Mouse (Mus musculus) megakaryocyte, adult 5-6 weeks (primary cell): ENCODE measurements around the gene Kiz. TPM values are rescaled to one million over a fixed set of nuclear protein-coding genes. Genes with fewer than 3 reads are reported as not detected.

Source experiments
- ATAC-seq: 2 replicates; pipeline ENCODE4 v1.8.0; 2016; ENCODE audit warnings: mild to moderate bottlenecking, inconsistent platforms; ENCODE audit not compliant: poor library complexity, severe bottlenecking
- total RNA-seq, 2 experiments: library from RNA; stranded (forward) in 1 of 2; stranded (reverse) in 1 of 2; fragments of 153-499, 151-499 nt in 1 of 2; fragments of 221-1000, 200-1000 nt in 1 of 2; gene quantifications; 2 replicates each; pipeline versions ENCODE4 v1.2.3 to v1.2.4; 2015 to 2017

The Kiz gene
- total RNA-seq, 2 experiments from 2014 or later: 27.4 to 40.8 TPM

DNA sequence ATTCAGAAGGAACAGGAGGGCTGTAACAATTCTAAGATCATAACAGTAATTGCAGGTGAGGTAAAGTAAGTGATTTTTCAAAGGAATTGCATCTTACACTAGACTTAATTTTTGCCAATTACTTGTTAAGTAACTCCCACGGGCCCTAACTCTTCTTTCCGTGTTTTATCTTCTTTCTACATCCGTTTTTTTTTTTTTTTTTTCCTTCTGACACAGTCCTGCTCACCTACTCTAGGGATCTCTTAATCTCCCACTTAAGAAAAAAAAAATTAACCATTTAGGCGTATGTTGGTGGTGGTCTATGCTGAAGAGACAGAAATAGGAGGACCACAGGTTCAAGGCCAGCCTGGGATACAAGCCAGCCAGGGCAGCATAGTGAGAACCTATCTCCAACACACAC lies 1.2 kb downstream of the Kiz start:
- no peak for ATAC-seq

DNA sequence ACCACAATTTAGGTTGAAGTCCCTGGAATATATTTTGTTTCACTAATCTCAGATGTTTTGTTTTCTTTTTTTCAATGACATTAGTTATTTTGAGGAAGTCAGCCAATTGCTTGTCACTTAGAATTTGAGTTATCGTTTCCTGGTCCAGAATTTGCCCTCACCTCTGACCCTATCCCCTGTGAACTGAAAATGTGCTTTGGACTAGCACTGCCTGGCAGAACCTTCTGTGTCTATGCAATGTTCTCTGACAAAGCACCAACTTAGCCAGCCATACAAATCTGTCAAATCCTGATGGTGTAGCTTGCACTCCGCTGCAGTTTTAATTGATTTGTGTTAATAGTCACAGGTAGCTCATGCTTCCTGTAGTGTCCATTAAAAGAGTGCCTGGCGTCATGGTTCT lies 10.1 kb downstream of the Kiz start:
- ATAC-seq: no peak

DNA sequence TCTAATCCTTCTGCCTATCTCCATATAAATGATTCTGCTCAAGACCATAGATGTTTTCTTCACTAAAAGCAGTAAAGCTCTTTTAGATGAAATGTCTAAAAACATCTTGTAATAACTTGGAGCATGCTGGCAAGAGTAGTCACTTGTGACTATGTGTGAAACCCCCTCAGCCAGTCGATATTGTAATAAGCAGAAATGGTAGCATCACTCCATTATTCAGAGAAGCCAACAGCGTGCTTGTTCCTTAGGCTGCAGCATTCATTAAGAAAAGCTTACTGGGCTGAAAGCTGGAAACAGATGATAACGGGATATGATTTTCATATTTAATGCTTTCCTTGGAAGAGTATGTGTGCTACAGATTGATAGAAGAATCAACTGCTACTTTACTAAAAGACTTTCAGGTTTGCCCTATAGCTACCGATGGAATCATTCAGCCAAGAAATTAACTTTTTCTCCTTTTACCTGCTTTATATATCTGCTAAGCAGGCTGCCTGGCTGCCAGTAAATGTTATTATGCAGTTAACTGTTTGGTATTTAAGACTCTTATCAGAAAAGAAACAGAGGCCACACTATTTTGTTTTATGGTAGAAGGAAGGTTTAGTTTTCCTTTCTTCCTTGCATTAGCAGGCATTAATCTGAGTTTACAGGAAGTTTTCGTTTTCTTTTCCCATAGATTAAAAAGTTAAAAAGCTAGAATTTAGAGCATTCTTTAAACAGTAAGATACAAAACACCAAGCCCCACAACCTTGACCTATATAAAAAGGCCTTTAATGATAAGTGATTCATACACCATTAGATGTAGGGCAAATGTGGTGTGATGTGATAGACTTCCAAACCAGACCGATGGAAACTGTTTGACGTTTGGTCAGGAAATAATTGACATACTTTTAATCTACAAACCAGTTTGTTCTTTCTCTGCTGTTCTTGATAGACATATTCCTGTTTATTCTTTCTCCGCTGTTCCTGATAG lies 15.9 kb downstream of the Kiz start:
- no peak for ATAC-seq

DNA sequence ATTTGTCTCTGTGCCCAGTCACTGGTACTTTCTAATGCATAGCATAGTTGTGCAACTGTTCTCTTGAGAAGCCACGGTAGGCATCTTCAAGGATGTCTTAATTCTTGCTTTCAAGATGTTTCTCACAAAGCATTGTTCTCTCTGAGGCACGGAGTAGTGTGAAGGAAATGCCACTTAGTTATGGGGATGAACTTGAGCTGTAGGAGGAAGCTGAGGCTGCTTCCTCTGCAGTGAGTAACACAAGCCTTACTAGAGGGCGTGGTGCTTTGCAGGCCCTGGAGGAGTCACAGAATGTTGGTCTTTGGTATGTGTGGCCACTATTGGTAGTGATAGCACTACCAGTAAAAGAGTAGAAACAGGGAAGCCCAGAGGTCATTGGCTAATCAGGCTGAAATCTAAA lies 17.0 kb downstream of the Kiz start:
- ATAC-seq: peak; percentile 93

DNA sequence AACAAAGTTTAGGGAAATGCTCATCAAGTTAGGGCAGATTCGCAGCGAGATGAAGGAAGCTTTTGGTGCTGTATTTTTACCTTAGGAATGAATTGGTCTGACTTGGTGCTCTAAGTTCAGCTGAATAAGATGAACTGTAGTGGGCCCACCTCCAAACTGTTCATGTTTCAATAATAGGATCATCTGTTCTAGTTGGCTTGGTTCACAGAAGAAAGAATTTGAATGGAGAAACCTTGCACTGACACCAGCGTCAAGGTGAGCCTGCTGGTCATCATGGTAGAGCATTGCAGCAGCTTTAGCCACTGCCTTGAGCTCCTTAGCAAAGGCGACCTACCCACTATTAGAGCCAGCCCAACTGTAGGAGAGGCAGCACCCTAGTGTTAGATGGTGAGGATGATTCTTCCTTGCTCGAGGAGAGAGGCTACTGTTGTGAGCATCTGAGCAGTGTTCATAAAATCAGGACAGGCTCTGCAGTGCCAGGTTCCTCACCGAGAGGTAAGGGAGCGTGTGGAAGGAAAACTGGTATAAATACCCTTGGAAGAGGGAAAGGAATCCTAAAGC lies 18.3 kb downstream of the Kiz start:
- no peak for ATAC-seq

DNA sequence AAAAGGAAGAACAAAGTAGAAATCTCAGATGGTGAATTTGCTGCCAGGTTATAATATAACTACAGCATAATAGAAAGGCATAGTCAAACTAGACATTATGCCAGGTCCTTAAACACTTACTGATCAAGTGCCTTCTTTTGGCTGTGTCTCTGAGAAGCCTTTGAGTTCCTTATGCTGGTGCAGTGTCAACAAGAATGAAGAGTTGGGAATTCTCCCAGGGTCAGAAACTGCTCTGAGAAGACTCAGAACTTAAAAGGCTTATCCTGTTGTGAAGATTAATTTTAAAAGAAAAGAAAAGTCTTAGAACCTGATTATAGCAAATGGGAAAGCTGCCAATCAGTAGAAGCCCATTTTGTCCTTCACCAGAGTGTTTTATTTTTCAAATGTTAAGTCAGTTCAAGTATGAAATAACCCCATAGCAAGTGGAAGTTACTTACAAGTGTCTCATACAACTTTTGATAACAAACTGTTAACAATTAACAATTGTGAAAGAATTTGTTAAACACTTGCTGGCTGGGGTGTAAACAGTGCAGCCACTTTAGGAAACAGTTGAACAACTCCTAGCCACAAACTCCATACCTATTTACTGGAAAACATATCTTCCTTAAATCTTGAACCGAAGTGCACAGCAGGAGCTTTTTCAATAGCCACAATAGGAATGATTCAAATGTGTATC lies 21.9 kb downstream of the Kiz start:
- no peak for ATAC-seq

DNA sequence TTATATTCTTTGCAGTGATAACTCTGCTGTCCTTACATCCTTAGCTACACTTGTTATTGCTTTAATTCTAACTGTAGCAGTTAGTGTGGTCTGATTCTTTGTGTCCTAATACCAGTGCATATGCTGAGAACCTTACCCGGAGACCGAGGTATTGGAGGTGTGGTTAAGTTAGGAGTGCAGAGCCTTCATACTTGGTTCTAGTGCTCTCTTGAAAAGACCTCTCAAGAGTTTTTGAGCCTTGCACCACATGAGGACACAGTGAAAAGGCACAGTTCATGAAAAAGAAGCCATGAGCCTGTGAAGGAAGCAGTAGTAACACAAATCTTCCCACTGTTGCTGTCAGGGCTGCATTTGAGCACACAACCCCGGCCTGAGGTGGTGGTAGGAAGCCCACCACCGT lies 26.0 kb downstream of the Kiz start:
- ATAC-seq: no peak

DNA sequence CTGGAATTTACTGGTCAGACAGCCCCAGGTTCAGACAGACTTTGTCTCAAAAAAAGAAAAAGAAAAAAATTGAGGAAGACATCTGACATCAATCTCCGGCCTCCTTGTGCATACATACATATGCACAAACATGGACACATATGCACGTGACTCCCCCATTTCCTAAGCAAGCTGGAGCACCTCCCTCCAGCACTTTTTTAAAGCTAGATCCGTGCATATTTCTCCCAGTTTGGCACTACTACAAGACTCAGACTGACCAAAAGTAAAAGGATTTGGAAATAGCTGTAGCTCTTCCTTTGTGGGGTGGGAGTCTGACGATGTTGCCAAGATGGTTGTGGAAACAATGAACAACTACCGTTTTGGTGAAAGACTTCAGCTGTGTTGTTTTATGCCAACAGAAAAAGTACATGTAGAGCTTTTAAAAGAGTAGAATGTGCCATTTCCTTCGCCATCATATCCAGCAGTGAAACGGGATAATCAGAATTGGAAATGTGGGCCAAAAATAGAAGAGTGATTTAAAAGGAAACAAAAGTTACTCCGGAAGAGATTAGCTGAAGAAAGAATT lies 28.7 kb downstream of the Kiz start:
- no peak for ATAC-seq

DNA sequence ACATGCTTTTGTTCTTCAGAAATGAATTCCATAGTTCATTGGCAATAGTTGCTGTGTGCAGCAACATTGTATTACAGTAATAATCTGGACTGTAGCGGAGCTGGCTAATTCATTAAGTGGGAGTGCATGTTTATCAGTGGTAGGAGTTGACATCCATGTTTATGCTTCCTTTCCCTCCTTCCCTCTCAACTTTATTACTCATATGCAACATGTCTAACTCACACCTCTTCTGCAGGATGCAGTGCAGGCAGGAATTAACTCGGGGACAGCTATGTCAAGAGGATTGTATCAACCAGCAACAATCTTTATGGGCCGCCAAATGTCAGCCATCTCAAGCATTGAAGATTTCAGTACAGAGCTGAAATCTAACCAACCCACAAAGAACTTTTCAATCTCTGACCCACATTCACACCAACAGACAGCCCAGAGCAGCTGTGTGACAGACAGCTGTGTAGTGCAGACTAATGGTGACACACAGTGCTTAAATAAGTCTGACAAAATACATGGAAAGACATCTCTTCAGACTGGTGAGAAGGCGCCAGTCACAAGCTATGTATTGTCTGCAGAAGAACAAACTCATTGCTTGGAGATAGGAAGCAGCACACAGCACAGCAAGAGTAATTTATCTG lies 33.2 kb downstream of the Kiz start:
- no peak for ATAC-seq

DNA sequence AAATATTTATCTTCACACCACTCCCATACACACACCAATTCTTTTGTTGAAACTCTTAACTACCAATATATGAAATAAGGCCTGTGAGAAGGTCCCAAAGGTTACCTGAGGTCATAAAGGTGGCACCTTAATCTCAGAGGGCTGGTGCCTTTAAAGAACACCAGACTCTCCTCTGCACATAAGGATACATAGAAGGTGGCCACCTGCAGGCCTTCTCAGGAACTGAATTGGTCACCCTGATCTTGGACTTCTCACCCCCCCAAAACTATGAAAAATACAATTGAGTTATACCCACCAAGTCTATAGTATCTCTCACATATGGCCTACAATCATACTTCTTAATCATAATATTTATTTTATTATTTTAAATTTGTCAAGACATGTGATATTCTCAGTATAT lies 43.3 kb downstream of the Kiz start:
- peak; percentile 68 for ATAC-seq

DNA sequence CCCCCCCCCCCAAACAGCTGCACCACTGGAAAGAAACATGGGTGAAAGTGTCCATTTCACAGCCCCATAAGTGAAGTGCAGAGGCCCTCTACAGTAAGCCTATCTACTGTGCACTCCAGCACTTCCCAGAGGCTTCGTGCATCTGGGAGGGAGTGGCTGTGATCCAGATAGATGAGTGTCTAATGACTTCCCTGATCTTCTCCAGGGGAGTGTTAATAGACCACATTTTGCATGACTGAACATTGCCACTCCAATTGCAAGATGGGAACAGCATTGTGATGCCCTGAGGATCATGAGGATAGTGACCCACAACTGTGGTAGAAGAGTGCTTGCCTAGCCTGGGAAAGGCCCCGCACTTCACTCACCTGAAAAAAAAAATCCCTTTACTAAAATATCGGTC lies 60.4 kb downstream of the Kiz start:
- no peak for ATAC-seq

DNA sequence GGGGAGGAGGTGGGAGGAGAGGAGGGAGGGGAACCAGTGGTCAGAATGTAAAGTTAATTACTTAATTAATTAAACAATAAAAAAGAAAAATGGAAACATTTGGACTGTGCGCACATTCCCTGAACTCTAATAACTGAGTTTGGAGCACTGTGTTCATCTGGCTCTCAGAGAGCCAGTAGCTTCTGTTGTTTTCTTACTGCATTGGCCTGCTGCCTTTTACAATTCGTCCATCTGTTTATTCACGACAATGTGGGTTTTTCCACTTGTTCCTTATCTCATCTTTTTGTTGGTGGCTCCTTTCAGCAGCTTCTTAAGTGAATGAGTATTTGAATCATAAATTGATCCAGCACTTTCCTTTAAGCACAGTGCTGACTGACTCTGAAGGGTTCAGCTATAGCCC lies 62.1 kb downstream of the Kiz start:
- no peak for ATAC-seq

DNA sequence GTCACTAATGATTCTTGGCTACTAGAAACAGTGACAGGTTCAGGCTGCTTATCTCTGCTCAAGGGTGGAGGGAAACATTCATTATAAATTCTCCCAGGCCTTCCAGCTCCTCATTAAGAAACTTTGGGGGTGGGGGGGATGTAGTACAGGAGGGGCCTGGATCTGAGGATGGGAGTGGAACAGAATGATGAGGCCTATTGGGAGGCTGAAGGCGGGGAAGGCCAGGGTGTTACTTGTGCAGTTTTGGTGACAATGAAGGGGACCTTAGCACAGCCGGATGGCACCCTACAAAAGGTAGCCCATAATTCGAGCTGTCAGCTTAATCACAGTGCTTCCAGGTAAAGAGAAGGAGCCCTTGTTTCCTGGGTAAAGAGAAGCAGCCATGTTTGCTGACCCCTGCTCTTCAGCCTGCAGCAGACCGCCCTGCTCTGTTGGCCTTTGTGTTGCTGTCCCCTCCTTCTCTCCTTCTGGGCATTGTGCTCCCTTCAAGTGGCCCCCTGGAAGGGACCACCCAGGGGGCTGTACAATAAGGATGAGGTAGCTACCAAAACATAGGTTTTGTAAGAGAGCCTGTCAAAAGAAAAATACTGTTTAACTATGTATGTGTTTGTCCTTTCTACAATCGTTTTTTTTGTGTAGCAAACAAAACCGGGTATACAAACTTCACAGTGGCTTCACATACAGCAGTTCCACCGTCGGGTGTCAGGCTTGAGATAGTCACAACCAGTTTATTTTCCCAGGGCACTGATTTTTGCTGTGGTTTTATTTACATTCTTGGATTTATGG lies 64.9 kb downstream of the Kiz start:
- ATAC-seq: no peak

DNA sequence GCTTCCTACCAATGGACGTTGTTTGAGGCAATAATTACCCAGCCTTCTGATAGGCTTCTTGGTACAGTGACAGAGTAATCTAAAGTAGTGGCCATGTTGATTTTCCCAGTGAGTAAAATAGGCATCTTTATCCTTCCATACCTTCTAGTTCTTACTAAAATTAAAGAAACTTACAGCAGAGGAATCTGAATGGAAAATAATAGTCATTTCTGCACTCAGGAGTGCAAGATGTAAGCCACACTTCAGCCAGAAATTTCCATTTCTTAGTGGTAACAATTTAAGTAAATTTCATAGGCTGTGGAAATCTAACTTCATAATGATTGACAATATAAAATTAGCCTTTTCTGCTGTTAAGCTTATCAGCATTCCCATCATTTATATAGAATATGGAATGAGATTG lies 69.6 kb downstream of the Kiz start:
- ATAC-seq: no peak

DNA sequence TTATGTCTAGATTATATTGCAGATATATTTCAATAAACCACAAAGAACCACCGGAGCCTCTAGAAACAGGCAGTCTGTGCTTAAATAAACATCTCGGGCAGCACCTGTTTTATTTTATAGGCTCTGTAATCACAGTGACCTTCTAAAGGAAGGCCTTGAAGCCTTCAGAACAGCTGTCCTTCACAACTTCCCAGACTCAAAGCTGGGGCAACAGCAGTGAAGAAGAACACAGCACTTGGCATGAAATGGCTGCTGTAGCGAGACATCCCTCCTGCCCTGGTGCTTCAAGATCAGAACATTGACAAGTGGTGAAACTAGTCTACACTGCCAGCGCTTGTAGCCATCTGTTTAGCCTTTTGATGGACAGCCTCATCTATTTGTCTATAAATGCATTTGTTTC lies 70.2 kb downstream of the Kiz start:
- ATAC-seq: no peak

DNA sequence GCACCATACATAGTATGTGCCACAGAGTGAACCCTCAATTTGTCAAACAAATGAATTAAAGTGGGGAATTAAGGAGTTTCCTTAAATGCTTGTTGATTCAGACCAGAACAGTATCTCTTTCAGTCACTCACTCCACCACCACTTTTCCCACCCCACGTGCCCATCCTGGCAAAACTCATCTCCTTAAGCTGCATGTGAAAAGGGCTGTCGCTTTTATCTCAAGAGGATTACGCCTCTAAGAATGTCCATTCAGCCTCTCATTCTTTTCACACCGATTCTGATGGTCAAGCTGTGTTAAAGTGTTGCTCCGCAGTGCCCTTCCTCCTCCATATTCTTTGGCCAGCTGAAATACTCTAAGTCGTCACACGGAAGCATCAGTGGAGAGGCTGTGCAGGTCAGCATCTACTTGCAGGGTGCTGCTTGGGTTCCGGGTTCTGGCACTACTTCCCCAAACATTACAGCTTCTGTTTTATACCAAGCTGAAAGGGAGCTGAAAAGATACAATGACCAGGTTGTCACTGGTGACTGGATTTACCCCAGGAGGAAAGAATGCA lies 92.6 kb downstream of the Kiz start:
- no peak for ATAC-seq

DNA sequence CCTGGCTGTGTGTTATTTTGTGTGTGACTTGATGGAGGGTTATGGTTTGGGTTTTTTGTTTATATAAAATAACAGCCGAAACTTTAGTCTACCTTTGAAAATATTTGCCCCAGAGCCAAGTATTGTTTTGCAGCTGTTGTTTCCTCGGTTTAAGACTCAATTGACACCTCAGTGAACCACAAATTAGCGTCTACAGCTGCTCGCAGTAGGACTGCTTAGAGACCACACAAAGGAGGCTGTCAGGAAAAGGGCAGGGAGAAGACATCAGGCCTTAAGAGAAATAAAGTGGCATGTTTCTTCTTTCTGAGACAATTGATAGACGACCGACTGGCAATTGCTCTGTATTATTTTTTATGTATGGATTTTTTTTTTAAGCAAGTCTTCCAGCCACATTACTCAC lies 100.7 kb downstream of the Kiz start:
- no peak for ATAC-seq

DNA sequence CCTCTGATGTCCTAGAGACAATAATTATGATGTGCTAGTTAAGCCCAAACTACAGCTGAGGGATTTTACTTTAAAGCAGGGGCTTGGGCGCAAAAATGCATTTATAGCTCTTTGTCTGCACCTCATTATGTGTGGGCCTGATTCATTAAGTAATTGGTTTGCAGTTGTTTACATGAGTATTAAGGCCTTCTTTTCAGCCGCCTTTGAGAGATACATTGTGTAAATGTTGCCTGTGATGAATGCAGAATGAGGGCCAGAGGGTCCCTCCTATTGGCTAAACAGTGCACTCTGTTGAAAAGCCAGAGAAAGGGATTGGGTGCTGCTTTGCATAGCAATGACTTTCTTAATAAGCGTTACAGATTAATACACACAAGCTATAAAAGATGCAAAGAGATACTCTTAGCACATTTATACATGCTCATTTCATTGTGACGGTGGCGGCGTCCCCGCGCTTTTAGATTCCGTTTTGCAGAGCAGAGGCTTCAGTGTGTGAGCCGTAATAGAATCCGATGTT lies 102.8 kb downstream of the Kiz start:
- ATAC-seq: no peak

DNA sequence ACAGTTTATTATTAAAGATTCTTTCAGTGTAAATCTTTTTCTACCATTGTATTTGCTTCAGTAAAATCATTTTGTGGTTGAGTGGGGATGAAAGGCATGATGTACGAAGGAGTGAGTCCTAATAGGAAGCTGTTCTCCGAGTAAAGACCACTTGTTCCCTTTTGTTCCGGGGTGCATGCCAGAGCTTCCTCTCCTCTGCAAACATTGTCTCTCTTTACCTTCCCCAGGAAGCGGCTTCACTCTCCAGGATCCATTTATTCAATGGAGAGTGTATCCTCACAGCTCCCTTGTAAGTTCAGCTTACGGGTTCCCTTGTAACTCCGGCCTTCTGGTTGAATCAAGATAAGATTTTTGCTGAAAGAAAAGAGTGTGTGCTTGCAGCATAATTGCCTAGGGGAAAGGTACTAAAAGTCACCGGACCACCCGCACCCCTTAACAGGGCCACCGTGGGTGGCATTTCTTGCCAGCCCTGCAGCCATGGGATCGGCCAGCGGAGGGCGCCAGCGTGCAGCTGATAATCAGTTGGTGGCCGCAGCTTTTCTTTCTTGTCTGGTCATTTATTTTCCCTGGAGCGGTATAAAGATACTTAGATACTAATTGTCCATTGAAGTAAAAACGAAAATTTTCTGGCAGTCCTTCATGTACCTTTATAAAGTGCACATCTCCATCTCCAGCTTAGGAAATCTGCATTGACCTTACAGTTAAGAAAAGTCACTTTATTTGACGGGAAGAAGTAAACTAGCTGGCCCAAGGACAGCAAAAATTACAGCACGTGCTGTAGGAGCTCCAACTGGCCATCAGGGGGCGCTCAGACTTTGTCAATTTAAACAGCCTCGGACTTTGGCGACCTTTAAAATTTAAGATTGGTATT lies 103.5 kb downstream of the Kiz start:
- ATAC-seq: peak; percentile 97
